Mouse (Mus musculus) brown adipose tissue, adult 24 weeks (tissue): ENCODE measurements around the gene Olfr215. TPM values are rescaled to one million over a fixed set of nuclear protein-coding genes. Genes with fewer than 3 reads are reported as not detected.
A peak's percentile ranks its signal among the peaks of the same experiment; 100 is the strongest.
"Not testable (repeated sequence)": the region's sequence is repeated elsewhere in the genome, so short reads cannot be mapped to it uniquely, and the experiment has no call there.

ENCODE experiments used
- H3K27ac ChIP-seq: fragments of 200-500 bp; replicated peaks from 2 replicates; pipeline ENCODE4 v1.5.1; 2012; ENCODE audit warnings: low read depth, mild to moderate bottlenecking, low read length
- H3K4me1 ChIP-seq: fragments of 200-500 bp; 2 replicates; pipeline ENCODE4 v1.6.1; 2012; ENCODE audit warnings: low read length, mixed read lengths; ENCODE audit not compliant: control insufficient read depth, insufficient read depth, insufficient read length
- H3K4me3 ChIP-seq: fragments of 200-500 bp; 2 replicates; pipeline ENCODE4 v1.5.1; 2012; ENCODE audit warnings: low read depth, mild to moderate bottlenecking, low read length, moderate library complexity; ENCODE audit not compliant: insufficient read depth
- polyA plus RNA-seq: library from polyadenylated mRNA; stranded (reverse); fragments of >200 nt; gene quantifications from 2 replicates; pipeline ENCODE4 v1.2.4, GENCODE M21; 2012; ENCODE audit not compliant: missing spikeins, insufficient read depth, insufficient read length

Gene Olfr215
- not detected in 2 replicates for polyA plus RNA-seq

DNA sequence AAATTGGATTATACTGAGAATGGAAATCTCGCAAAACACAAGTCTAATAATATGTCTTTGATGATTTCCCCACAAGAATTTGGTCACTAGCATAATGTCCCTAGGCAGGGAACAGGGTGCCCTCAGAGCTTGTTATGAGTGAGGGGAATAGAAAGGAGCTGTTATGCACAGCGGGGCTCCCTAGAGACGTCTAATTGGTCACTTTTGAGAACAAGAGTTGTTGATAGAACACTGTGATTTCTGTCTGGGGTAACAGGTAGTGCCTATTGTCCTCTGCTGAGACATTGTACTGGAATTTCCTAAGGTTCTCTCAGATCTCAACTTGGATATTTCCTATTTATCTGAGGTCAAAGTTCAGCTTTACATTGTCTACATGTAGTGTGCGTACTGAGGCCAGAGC lies at the start of gene Olfr215:
Gene Olfr215, minus strand, starts transcription at position 101 of the 400 bp plus-strand sequence.
- H3K27ac ChIP-seq, result no peak within 1 kb of the TSS
- no peaks in the 10 kb centered on the region for H3K4me1 ChIP-seq
- no peak within 1 kb of the TSS for H3K4me3 ChIP-seq

DNA sequence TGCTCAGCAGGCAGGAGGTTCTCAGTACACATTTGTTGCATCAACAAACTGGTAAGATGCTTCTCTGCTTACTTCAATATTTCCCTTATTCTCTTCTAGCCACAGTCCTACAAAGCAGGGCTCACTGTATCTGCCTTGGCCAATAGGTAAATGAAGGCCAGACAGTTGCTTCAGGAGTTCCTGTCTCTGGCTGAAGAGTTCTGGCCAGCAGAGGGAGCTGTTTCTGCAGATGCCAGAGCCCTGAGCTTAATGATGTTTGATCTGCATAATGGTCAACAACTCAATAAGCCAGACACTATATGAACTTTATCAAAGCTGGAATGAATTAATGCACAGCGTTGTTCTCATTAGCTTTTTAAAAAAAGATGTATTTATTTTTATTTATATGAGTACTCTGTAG lies 48.1 kb upstream of the Olfr215 start:
- peaks cover 25% of the 10 kb centered on the region for H3K4me1 ChIP-seq
- no peak overlapping the region for H3K4me3 ChIP-seq

DNA sequence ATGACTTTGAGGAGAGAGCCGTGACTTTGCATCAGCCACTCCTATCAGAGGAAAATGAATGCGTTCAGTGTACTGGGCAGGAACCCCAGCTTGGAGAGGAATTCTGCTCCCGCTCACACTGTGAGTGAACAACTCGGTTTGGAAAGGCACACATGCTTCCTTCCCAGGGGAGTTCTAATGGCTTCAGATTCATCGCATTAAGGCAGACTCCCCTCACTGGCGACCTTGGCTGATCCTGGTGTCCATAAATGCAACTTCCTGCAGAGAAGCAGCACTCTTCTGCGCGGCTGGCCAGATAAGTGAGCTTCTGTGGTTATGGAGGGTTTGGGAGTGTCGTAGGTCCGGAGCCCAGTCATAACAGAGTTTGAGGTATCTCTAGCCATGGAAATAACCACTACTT lies 45.8 kb upstream of the Olfr215 start:
- H3K4me3 ChIP-seq, result no peak overlapping the region
- H3K27ac ChIP-seq, result no peak overlapping the region
- H3K4me1 ChIP-seq, result peaks cover 7% of the 10 kb centered on the region; the same call in 1 of the 2 replicates

More for the DNA sequence above, 48.1 kb upstream of the Olfr215 start:
- H3K27ac ChIP-seq, result no peak overlapping the region

DNA sequence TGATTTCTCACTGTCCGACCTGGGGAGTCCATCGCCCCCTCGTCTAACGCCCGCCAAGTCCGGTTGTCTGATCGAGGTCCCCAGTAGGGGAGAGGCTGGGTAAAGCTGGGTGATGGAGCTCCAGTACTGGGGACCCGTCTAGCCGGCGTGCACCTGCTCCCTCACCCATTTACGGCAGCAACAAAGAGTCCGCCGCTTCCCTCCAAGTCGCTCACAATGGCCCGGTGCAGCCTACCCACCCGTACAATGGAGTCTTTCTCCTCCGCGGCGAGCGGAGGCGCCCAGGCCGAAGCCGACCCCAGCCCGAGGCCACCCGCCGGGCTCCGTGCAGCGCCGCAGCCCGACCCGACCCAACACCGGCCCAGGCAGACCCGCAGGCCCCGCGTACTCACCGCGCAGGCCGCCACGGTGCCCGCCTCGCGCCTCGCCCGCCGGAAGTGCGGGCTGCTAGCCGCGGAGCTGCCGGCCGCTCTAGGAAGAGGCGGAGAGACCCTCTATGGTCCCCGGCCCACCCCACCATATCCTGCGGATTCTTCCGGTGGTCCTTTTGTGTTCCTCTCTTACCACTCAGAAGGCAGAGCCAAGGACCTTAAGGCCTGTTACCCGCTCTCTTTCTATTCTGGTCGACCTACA lies 44.7 kb upstream of the Olfr215 start, which contains the start of gene Zfp422:
Gene Zfp422, minus strand, starts transcription at position 461 of the 633 bp plus-strand sequence.
- H3K27ac ChIP-seq, result peak within 1 kb of the TSS; percentile 65
- H3K4me1 ChIP-seq, result no peaks in the 10 kb centered on the region; the same call in 1 of the 2 replicates
- peak within 1 kb of the TSS; percentile 97 for H3K4me3 ChIP-seq

DNA sequence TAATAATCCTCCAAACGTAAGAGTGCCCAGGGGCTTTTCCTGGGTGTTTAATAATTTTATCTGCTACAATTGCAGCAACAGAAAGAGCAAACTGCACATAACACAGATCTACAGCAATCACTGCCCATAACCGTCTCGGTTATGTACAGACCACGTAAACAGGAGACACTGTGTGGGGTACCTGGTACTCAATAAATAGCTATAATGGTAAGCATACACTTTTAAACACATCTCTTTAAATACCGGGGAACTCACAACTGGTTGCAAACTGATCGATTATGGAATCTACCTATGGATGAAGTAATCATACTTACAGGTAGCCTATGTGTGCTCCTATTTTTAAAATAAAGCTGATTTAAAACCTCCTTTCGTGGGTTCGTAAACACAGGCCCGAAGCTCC lies 44.1 kb upstream of the Olfr215 start:
- H3K4me1 ChIP-seq, result no peaks in the 10 kb centered on the region; the same call in 1 of the 2 replicates
- peak overlapping the region; percentile 97 for H3K4me3 ChIP-seq
- H3K27ac ChIP-seq, result peak overlapping the region; percentile 65; the same call in 1 of the 2 replicates

DNA sequence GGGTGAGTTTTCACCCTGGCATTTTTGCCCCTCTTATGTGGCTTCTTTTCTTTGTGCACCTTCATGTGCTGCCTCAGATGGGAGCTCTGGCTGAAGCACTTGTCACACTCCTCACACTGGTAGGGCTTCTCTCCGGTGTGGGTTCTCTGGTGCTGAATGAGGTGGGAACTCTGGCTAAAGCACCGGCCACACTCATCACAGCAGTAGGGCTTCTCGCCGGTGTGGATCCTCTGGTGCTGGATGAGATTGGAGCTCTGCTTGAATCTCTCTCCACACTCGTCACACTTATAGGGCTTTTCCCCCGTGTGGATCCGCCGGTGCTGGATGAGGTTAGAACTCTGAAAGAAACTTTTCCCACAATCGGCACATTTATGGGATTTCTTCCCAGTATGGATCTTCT lies 42.4 kb upstream of the Olfr215 start:
- H3K4me1 ChIP-seq, H3K27ac ChIP-seq, H3K4me3 ChIP-seq: not testable (repeated sequence)

DNA sequence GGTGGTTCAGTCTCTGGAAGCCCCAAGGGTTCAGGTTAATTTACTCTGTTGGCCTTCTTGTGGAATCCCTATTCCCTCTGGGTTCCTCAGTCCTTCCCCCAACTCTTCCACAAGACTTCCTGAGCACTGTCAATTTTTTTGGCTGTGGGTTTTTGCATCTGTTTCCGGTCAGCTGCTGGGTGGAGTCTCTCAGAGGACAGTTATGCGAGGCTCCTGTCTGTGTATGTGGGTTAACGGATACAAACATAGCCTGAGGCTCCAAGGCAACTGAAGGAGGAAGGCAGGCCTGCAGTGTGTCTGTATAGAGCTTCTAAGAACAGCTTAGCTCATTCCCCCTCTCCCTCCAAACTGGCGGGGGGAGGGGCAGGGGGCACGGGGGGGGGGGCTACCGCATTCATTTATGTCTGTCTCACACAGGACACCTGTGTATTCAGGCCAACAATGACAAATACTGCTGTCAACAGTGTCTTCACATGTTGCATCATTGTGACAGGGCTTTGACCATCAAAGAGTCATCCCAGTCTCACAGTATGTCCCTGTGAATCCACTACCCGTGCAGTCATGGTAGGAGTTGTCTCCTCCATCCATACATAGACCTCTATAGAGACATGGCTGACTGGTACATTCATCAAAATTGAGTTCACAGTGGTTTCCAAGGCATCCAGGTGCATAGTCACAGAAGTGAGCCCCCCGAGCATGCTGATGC lies 37.5 kb upstream of the Olfr215 start:
- 0 out of 2 replicates have a peak, but pooled peaks cover 2% of the 10 kb centered on the region for H3K4me1 ChIP-seq
- 0 out of 2 replicates have a peak overlapping the region, but pooled peaks have one; percentile 3 for H3K27ac ChIP-seq

DNA sequence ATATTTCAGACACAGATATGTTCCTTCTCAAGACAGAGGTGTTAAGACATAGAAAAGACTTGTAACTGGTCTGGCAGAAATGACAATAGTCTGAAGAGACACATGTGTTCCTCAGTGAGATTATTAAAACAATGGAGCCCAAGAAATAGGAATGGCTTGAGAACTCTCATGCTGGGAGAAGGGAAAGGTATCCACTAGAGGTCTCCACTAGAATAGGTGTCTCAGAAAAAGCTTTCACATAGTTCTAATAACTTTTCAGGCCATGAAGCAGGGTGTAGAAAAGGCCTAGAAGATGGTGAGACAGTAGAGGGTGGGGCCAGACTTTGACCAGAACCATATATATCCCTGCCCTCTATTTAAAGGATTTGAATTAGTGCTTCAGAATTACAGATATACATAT lies 34.1 kb upstream of the Olfr215 start:
- Histone ChIP-seq H3K4me1 (0 out of 2 replicates have a peak, but pooled peaks cover 2% of the 10 kb centered on the region), H3K27ac (no peak overlapping the region), H3K4me3 (no peak overlapping the region)

More for the DNA sequence above, 37.5 kb upstream of the Olfr215 start:
- no peak overlapping the region for H3K4me3 ChIP-seq

DNA sequence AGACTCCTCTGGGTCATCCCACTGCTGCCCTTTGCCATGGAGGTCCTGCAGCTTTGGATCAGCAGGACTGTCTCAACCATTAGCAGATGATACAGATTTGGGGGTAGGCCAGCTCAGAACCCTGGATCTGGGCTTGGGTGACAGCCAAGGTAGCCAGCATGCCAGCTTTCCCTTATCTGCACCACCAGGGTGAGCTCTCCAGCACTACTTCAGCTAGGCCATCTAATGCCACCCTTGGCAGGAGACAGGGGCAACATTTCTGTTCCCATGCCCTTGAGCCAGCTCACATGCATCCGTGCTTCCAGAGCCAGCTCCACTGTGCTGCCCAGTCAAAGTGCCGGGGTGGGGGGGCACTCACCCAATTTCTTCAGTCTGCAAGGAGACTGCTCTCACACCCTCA lies 31.7 kb upstream of the Olfr215 start:
- Histone ChIP-seq H3K27ac (no peak overlapping the region), H3K4me1 (no peaks in the 10 kb centered on the region), H3K4me3 (no peak overlapping the region)

DNA sequence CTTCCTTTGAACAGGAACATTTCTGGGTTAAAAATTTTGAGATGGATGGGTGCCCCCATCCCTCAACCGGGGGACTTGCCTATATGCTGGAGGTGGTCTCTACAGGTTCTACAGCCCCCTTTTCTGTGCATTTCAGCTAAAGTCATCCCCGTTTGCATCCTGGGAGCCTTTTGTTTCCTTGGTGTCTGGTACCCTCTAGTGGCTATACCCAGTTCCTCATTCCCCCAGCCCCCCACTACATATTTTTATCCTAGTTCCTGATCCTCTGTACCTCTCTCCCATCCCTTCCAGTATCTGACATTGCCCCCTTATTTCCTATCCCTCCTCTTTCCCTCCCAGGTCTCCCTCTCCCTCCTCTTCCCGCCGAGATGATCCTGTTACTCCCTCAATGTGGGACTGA lies 23.2 kb upstream of the Olfr215 start:
- no peak overlapping the region for H3K4me3 ChIP-seq
- no peaks in the 10 kb centered on the region for H3K4me1 ChIP-seq
- H3K27ac ChIP-seq, result no peak overlapping the region

DNA sequence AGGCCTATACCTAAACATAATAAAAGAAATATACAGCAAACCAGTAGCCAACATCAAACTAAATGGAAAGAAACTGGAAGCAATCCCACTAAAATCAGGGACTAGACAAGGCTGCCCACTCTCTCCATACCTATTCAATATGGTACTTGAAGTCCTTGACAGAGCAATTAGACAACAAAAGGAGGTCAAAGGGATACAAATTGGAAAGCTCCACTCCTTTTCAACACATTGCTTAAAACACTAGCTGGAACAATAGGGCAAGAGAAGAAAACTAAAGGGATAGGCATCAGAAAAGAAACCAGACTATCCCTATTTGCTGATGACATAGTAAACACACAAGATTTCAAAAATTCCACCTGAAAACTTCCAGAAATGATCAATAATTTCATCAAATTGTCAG lies 17.0 kb upstream of the Olfr215 start:
- not testable (repeated sequence) for H3K4me1 ChIP-seq, H3K27ac ChIP-seq, H3K4me3 ChIP-seq

DNA sequence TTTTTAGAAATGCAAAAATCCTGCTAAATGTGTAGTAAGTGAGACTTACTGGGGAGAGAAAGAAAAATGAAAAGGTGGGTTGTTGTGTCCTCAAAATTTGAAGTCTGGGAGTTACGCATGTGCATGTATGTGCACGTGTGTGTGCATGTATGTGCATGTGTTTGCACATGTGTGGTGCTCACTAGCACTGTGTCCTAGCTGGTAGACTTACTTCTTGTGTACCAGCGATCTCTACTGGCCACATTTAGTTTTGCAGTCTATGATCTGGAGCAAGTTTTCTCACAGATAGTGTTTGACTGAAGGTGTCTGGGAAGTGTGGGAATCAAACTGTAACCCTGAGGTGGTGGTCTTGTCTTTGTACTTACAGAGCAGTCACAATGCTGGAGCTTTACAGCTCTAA lies 14.2 kb downstream of the Olfr215 start:
- Histone ChIP-seq H3K4me3 (no peak overlapping the region), H3K4me1 (no peaks in the 10 kb centered on the region), H3K27ac (no peak overlapping the region)

DNA sequence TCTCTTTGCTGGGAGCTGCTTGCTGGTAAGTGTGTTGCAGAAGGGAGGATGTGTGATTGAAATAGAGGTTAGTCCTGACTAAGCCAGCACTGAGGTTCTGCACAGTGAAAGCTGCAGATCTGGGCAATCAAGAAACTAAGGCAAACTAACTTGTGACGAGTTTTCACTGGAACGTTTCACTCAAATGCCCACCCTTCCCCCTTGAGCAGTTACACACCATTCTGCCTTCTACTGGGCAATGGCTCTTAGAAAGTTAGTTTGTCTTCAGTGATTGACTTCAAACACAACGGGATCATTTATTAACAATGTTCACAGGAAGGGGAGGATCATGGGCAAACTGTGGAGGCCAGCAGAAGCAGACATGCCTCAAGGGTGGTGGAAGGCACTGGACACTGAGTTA lies 29.0 kb downstream of the Olfr215 start:
- Histone ChIP-seq H3K27ac (no peak overlapping the region), H3K4me3 (no peak overlapping the region), H3K4me1 (no peaks in the 10 kb centered on the region)

DNA sequence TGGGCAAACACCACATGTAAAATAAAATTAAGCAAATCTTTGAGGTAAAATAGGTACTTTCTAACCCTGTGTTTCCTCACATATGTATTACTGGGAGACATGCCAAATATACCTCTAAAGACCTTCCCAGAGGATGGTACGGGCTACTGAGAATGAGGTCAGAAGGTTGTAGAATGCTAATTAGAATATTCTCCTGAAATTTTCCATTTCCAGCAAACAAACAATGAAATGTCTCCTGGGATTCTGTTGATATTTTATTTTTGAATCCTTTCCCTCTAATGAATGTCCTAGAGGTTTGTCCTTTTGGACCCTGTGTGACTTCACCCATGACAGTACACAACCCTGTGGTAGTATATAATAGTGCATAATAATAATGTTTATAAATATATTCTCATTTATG lies 30.1 kb downstream of the Olfr215 start, which contains the start of gene Olfr214:
Gene Olfr214, plus strand, starts transcription at position 301 of the 400 bp plus-strand sequence.
- H3K27ac ChIP-seq, result no peak within 1 kb of the TSS
- no peaks in the 10 kb centered on the region for H3K4me1 ChIP-seq
- no peak within 1 kb of the TSS for H3K4me3 ChIP-seq

DNA sequence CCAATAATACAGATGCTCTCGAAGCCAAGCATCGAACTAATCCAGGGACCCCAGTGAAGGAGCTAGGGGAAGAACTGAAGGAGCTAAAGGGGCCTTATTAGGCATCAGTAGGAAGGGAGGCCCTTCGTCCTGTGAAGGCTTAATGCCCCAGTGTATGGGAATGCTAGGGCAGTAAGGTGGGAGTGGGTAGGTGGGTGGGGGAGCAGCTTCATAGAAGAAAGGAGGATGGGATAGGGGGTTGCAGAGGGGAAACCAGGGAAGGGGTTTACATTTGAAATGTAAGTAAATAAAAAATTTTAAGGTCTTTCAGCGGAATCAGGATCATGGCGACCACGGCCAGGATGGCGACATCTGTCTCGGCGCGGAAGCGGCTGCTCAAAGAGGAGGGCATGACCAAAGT lies 33.2 kb downstream of the Olfr215 start, which contains the start of gene Gm5580:
Gene Gm5580, plus strand, starts transcription at position 301 of the 400 bp plus-strand sequence.
- H3K4me1 ChIP-seq, H3K27ac ChIP-seq, H3K4me3 ChIP-seq: not testable (repeated sequence)
